Mouse (Mus musculus): ENCODE data around the gene 1700028J19Rik. TPM values are rescaled to one million over a fixed set of nuclear protein-coding genes. Genes with fewer than 3 reads are reported as not detected.
"Not testable (repeated sequence)": the region's sequence is repeated elsewhere in the genome, so short reads cannot be mapped to it uniquely, and the experiment has no call there.

1700028J19Rik gene
- polyA plus RNA-seq, 1 experiment from 2014 or later, result 1.6 TPM

DNA sequence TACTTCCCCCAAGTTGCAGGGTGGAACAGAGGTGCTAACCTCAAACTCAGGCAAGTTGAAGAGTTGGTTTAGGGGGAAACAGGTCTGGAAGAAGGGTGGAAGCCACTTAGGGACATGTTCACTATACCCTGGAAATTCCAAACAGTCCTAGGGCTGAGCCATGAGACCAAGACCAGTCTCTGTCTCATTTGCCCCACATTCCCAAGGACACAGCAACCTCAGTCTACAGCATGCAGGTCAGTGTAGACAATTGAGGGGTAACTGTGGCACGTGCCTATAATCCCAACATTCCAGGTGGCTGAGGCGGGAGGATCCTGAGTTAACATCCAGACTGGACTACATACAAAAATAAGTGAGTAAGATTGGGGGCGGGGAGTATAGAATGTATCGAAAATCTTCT lies 2.8 kb upstream of the 1700028J19Rik start:
- no peaks in the 10 kb centered on the region for H3K27me3 ChIP-seq (replicated peaks)
- H3K9me3 ChIP-seq (replicated peaks), result no peaks in the 10 kb centered on the region
- H3K36me3 ChIP-seq, result peaks cover 60% of the 10 kb centered on the region
- peaks cover 41% of the 10 kb centered on the region for H3K4me1 ChIP-seq (replicated peaks)
- H3K4me2 ChIP-seq, result no peak overlapping the region
- WGBS, result 90% methylated on average over 4 of the region's 4 CpGs
- H3K27ac ChIP-seq (ENCODE audit: poor library complexity, severe bottlenecking), result no peak overlapping the region
- no peak overlapping the region for H3K4me3 ChIP-seq
- ATAC-seq (ENCODE audit: insufficient number of reproducible peaks, low FRiP score), result no peak
- H3K9ac ChIP-seq, result no peak overlapping the region

DNA sequence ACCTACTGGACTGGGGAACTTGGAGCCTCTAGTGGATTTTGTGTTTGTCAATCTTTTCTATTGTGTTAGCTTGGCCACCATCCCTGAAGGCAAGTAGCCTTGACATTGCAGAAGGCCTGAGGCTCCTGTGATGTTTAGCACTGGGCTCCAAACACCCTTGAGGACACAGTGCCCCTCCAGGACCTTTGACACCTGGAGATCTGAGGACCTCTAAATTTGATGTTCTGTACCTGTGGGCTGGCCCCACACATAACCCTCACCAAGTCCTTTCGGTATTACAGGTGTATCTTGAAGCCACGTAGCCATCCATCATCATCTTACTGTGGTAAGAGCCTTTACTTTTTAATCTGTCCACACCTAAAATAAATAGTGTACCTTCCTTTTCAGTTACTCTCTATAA lies 1.5 kb upstream of the 1700028J19Rik start:
- ATAC-seq (ENCODE audit: insufficient number of reproducible peaks, low FRiP score), result no peak
- H3K9me3 ChIP-seq (replicated peaks), result 0 out of 2 replicates have a peak, but pooled peaks cover 3% of the 10 kb centered on the region
- 92% methylated on average over 2 of the region's 2 CpGs for WGBS
- peaks cover 37% of the 10 kb centered on the region for H3K4me1 ChIP-seq (replicated peaks)
- no peaks in the 10 kb centered on the region for H3K27me3 ChIP-seq (replicated peaks)
- no peak overlapping the region for H3K27ac ChIP-seq (ENCODE audit: poor library complexity, severe bottlenecking)
- H3K9ac ChIP-seq, result peak overlapping the region; percentile 92
- H3K4me3 ChIP-seq, result peak overlapping the region; percentile 89
- H3K4me2 ChIP-seq, result peak overlapping the region; percentile 81
- H3K36me3 ChIP-seq, result peaks cover 47% of the 10 kb centered on the region

DNA sequence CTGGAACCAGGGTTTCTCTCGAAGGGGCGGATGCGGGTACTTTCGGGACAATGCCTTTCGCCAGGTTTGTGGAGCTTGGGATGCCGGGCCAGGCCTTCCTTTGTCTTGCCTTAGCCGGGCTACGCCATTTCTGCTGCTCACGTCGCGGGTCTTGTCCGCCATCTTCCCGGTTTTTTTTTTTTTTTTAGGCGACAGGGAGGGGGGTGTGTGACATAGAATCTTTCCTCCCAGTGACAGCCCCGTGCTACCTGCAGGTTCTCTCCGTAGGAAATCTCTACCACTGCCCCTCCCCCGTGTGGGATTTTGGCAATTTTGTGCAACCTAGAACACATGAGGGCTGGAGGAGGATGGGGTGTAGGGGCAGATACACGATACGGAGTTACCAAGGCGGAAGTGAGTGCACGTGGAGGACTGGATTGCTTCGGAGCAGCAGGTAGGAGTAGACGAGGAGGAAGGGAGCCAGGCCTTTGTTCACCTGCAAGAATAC lies 532 bp upstream of the 1700028J19Rik start:
- H3K36me3 ChIP-seq, result peaks cover 38% of the 10 kb centered on the region
- under 1% methylated on average over 22 of the region's 23 CpGs for WGBS
- peak; percentile 15 for ATAC-seq (ENCODE audit: insufficient number of reproducible peaks, low FRiP score)
- H3K27me3 ChIP-seq (replicated peaks), result no peaks in the 10 kb centered on the region
- H3K4me3 ChIP-seq, result peak overlapping the region; percentile 89
- peak overlapping the region; percentile 93 for H3K27ac ChIP-seq (ENCODE audit: poor library complexity, severe bottlenecking)
- H3K9ac ChIP-seq, result peak overlapping the region; percentile 92
- H3K9me3 ChIP-seq (replicated peaks), result 0 out of 2 replicates have a peak, but pooled peaks cover 3% of the 10 kb centered on the region
- peaks cover 28% of the 10 kb centered on the region for H3K4me1 ChIP-seq (replicated peaks)
- H3K4me2 ChIP-seq, result peak overlapping the region; percentile 81

DNA sequence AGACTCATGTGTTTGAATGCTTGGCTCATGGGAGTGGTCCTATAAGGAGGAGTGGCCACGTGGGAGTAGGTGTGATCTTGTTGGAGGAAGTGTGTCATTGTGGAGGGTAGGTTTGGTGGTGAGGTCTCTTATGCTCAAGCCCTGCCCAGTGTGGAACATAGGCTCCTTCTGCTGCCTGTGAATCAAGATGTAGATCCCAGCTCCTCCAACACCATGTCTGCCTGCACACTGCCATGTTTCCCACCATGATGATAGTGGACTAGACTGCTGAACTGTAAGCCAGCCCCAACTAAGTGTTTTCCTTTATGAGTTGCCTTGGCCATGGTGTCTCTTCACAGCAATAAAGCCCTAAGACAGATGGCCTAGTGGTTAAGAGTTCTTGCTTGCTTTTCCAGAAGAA lies 2.4 kb downstream of the 1700028J19Rik start:
- Histone ChIP-seq H3K27ac (ENCODE audit: poor library complexity, severe bottlenecking) (no peak overlapping the region), H3K36me3 (peaks cover 13% of the 10 kb centered on the region), H3K4me1 (replicated peaks) (peaks cover 20% of the 10 kb centered on the region), H3K27me3 (replicated peaks) (no peaks in the 10 kb centered on the region), H3K9ac (no peak overlapping the region), H3K9me3 (replicated peaks) (peaks cover 3% of the 10 kb centered on the region; the same call in 1 of the 2 replicates), H3K4me3 (no peak overlapping the region), H3K4me2 (no peak overlapping the region)
- 57% methylated on average over 1 of the region's 1 CpGs for WGBS
- no peak for ATAC-seq (ENCODE audit: insufficient number of reproducible peaks, low FRiP score)

DNA sequence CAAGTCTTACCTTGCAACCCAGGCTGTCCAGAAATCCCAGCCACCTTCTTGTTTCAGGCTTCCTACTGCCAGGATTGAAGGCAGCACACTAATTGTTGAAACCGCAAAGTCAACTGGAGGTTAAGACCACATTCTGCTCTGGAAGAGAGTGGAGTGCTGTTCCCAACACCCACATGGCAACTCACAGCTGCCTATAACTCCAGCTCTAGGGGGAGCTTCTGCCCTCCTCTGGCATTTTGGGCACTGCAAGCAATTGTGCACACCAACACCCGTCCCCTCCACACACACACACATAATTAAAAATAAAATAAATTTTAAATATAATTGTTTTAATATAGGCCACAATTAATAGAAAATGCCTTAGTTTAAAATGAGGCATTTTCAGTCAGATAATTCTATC lies 5.3 kb downstream of the 1700028J19Rik start:
- Histone ChIP-seq H3K27ac (ENCODE audit: poor library complexity, severe bottlenecking) (no peak overlapping the region), H3K4me2 (no peak overlapping the region), H3K36me3 (no peaks in the 10 kb centered on the region), H3K9me3 (replicated peaks) (peaks cover 3% of the 10 kb centered on the region; the same call in 1 of the 2 replicates), H3K27me3 (replicated peaks) (no peaks in the 10 kb centered on the region), H3K4me3 (no peak overlapping the region), H3K4me1 (replicated peaks) (peaks cover 8% of the 10 kb centered on the region), H3K9ac (no peak overlapping the region)
- WGBS, result 57% methylated on average over 2 of the region's 2 CpGs
- no peak for ATAC-seq (ENCODE audit: insufficient number of reproducible peaks, low FRiP score)

DNA sequence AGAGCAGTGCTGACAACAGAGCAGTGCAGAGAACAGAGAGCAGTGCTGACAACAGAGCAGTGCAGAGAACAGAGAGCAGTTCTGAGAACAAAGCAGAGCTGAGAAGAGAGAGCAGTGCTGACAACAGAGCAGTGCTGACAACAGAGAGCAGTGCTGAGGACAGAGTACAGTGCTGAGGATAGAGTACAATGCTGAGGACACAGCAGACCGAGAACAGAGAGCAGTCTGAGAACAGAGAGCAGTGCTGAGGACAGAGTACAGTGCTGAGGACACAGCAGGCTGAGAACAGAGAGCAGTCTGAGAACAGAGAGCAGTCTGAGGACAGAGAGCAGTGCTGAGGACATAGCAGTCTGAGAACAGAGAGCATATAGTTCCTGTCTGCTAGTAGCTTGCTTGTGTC lies 5.8 kb downstream of the 1700028J19Rik start:
- H3K4me3 ChIP-seq, result no peak overlapping the region
- WGBS, result 46% methylated on average over 1 of the region's 1 CpGs
- no peaks in the 10 kb centered on the region for H3K36me3 ChIP-seq
- no peak overlapping the region for H3K4me2 ChIP-seq
- H3K4me1 ChIP-seq (replicated peaks), result peaks cover 8% of the 10 kb centered on the region
- ATAC-seq (ENCODE audit: insufficient number of reproducible peaks, low FRiP score), result no peak
- H3K9ac ChIP-seq, result no peak overlapping the region
- H3K9me3 ChIP-seq (replicated peaks), result peaks cover 3% of the 10 kb centered on the region; the same call in 1 of the 2 replicates
- H3K27ac ChIP-seq (ENCODE audit: poor library complexity, severe bottlenecking), result no peak overlapping the region
- H3K27me3 ChIP-seq (replicated peaks), result no peaks in the 10 kb centered on the region

DNA sequence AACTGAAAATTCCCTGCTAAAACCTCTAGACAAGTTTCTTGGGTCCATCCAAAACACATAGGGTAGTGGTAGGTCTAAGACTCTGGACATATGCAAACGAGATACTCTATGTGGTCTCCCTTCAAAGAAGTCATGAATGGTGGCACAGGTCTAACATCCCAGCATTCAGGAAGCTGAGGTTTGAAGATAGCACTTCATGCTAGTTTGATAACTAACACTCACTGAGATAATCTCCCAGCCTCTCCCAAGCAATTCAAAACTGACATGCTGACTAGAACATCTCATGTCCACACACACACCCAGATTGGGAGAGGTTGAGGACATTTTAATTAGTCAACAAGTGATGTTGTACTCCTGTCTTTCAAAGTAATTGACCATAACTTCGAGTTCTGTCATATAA lies 6.6 kb downstream of the 1700028J19Rik start:
- Histone ChIP-seq H3K27me3 (replicated peaks) (no peaks in the 10 kb centered on the region), H3K27ac (ENCODE audit: poor library complexity, severe bottlenecking) (no peak overlapping the region), H3K4me1 (replicated peaks) (no peaks in the 10 kb centered on the region), H3K4me3 (no peak overlapping the region), H3K4me2 (no peak overlapping the region), H3K9ac (no peak overlapping the region), H3K9me3 (replicated peaks) (peaks cover 3% of the 10 kb centered on the region; the same call in 1 of the 2 replicates), H3K36me3 (no peaks in the 10 kb centered on the region)
- no peak for ATAC-seq (ENCODE audit: insufficient number of reproducible peaks, low FRiP score)
- whole genome bisulfite sequencing, result 59% methylated on average over 2 of the region's 2 CpGs

DNA sequence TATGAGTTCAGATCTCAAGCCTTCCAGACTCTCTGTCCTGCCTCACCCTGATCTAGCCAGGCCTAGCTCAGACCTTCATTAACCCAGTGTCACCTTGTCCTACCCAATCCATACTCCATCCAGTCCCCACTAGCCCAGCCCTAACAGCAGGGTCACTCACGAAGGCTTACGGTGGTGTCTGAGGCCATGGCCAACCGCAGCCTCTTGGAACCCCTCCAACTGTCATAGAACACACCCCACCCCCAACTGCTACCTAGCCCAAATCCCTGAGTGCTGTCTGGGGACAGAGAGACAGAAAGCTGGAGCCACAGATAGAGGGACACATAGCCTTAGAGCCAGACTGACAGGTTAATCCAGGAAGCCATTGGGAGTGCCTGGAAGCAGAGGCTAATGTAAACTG lies 10.6 kb downstream of the 1700028J19Rik start, which contains the start of gene Gm36864:
Gene Gm36864 (plus strand): TSS at position 269 of the 400 bp plus-strand sequence.
- WGBS, result 73% methylated on average over 3 of the region's 3 CpGs
- H3K27me3 ChIP-seq (replicated peaks), result peaks cover 4% of the 10 kb centered on the region; the same call in 1 of the 2 replicates
- H3K4me3 ChIP-seq, result no peak within 1 kb of the TSS
- ATAC-seq (ENCODE audit: insufficient number of reproducible peaks, low FRiP score), result no peak
- H3K36me3 ChIP-seq, result no peaks in the 10 kb centered on the region
- no peaks in the 10 kb centered on the region for H3K4me1 ChIP-seq (replicated peaks)
- no peaks in the 10 kb centered on the region; the same call in 1 of the 2 replicates for H3K9me3 ChIP-seq (replicated peaks)
- no peak within 1 kb of the TSS for H3K4me2 ChIP-seq
- no peak within 1 kb of the TSS for H3K27ac ChIP-seq (ENCODE audit: poor library complexity, severe bottlenecking)
- no peak within 1 kb of the TSS for H3K9ac ChIP-seq

DNA sequence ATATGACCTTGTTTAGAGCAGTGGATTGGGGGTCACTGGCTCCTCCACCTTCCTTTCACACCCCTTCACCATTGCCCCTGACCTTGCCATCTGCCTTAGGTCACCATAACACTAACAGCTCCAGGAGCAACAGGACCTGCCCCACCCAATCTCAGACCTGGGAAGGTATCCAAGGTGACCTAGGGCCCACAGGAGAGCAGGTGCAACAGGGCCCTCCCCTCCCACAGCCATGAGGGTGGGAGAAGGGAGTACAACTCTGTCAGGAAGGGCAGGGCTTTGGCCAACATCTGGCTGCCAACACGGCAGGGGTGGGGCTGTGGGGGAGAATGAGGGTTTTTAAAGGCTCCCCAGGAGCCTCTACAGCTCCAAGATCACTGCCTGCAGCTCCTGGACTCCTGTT lies 21.4 kb downstream of the 1700028J19Rik start, which contains the start of gene Klk1:
Gene Klk1 (plus strand): TSS at position 285 of the 400 bp plus-strand sequence.
- no peaks in the 10 kb centered on the region for H3K9me3 ChIP-seq (replicated peaks)
- H3K4me3 ChIP-seq, result no peak within 1 kb of the TSS
- H3K36me3 ChIP-seq, result no peaks in the 10 kb centered on the region
- no peak within 1 kb of the TSS for H3K27ac ChIP-seq (ENCODE audit: poor library complexity, severe bottlenecking)
- 43% methylated on average over 1 of the region's 1 CpGs for WGBS
- no peak within 1 kb of the TSS for H3K4me2 ChIP-seq
- no peak for ATAC-seq (ENCODE audit: insufficient number of reproducible peaks, low FRiP score)
- no peaks in the 10 kb centered on the region for H3K4me1 ChIP-seq (replicated peaks)
- no peak within 1 kb of the TSS for H3K9ac ChIP-seq
- H3K27me3 ChIP-seq (replicated peaks), result no peaks in the 10 kb centered on the region

DNA sequence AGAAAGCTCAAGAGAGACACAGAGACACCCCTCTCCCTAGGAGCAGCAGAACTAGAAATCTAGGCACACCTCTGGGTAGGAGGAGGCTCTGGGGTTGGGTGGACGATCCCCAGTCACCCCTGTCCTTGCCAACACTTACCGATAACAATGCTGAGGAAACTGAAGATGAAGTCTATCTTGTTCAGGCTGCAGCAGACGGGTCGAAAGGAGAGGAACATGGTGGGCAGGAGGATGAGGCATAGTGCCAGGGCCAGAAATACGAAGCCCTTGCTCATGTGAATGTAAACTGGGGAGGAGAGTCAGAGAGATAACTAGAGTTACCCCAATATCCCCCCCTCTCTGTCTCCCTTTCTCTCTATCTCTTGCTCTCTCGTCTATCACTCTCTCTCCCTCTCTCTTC lies 24.2 kb downstream of the 1700028J19Rik start:
- H3K9ac ChIP-seq; ATAC-seq (ENCODE audit: insufficient number of reproducible peaks, low FRiP score); H3K9me3 ChIP-seq (replicated peaks); H3K4me1 ChIP-seq (replicated peaks); H3K27ac ChIP-seq (ENCODE audit: poor library complexity, severe bottlenecking); H3K36me3 ChIP-seq; H3K4me3 ChIP-seq; H3K4me2 ChIP-seq; H3K27me3 ChIP-seq (replicated peaks): not testable (repeated sequence)
- 54% methylated on average over 6 of the region's 6 CpGs for WGBS

DNA sequence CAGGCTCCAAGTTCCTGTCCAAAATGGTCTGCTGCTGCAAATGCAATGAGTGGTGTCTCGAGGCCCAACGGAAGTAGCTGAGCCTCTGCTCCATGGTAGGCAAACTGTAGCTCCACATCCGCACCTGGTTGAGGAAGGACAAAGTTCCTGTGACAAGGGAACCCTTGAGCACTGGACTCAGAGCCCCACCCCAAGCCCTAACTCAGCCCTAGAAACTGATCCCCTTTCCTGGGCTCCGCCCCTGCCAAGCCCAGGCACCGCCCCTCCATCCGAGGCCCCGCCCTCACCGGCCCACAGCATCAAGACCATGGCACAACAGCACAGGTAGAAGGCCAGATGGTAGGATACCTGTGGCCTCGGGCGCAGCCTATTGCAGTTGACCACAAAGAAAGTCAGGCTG lies 24.9 kb downstream of the 1700028J19Rik start:
- not testable (repeated sequence) for H3K27ac ChIP-seq (ENCODE audit: poor library complexity, severe bottlenecking); H3K9me3 ChIP-seq (replicated peaks); H3K4me3 ChIP-seq; H3K9ac ChIP-seq; H3K27me3 ChIP-seq (replicated peaks); H3K4me1 ChIP-seq (replicated peaks); H3K4me2 ChIP-seq; H3K36me3 ChIP-seq
- ATAC-seq (ENCODE audit: insufficient number of reproducible peaks, low FRiP score), result peak; percentile 39; the same call in 1 of the 2 replicates
- 57% methylated on average over 8 of the region's 10 CpGs for WGBS

DNA sequence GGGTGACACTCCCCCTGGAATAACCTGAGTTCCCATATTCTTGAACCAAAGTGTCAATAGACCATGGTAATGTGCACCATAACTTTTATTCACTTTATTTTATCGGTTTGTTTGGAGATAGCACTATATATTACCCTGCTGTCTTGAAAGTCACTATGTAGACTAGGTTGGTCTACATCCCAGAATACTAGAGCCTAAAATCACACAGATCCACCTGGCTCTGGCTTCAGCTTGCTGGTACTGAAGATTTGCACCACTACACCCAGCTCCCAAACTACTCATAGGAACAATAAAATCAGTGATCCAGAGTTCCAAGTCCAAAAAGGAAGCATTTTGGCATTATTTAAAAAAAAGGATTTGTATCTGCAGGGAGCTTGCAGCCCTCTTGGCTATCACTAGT lies 30.9 kb downstream of the 1700028J19Rik start, which contains the start of gene Klk1b5:
Gene Klk1b5 (plus strand): TSS at position 301 of the 400 bp plus-strand sequence.
- Histone ChIP-seq H3K27ac (ENCODE audit: poor library complexity, severe bottlenecking) (no peak within 1 kb of the TSS), H3K9ac (no peak within 1 kb of the TSS), H3K4me2 (no peak within 1 kb of the TSS), H3K4me3 (no peak within 1 kb of the TSS), H3K36me3 (no peaks in the 10 kb centered on the region), H3K4me1 (replicated peaks) (no peaks in the 10 kb centered on the region), H3K27me3 (replicated peaks) (peaks cover 7% of the 10 kb centered on the region; the same call in 1 of the 2 replicates), H3K9me3 (replicated peaks) (no peaks in the 10 kb centered on the region)
- WGBS, result 62% methylated on average over 1 of the region's 1 CpGs
- ATAC-seq (ENCODE audit: insufficient number of reproducible peaks, low FRiP score), result no peak
